Mouse (Mus musculus) midbrain, embryonic 10.5 days (tissue): ENCODE results near the gene Gm15128. TPM values are rescaled to one million over a fixed set of nuclear protein-coding genes. Genes with fewer than 3 reads are reported as not detected.
"Not testable (repeated sequence)": the region's sequence is repeated elsewhere in the genome, so short reads cannot be mapped to it uniquely, and the experiment has no call there.

Experiments used
- DNase-seq: peaks from one replicate; pipeline ENCODE4 v3.0.0-alpha.2; 2017; ENCODE audit warnings: low spot score
- H3K27ac ChIP-seq: fragments of 300-500 bp; sonication (generic); replicated peaks from 2 replicates; pipeline ENCODE4 v1.5.1; 2016; ENCODE audit warnings: mild to moderate bottlenecking
- H3K27me3 ChIP-seq: fragments of 300-500 bp; sonication (generic); 2 replicates; pipeline ENCODE4 v1.6.1; 2016; ENCODE audit warnings: low read depth, mild to moderate bottlenecking; ENCODE audit not compliant: poor library complexity, severe bottlenecking
- H3K36me3 ChIP-seq: fragments of 300-500 bp; sonication (generic); 2 replicates; pipeline ENCODE4 v1.6.1; 2016; ENCODE audit warnings: mild to moderate bottlenecking, moderate library complexity
- H3K4me1 ChIP-seq: fragments of 300-500 bp; sonication (generic); 2 replicates; pipeline ENCODE4 v1.6.1; 2016
- H3K4me3 ChIP-seq: fragments of 300-500 bp; sonication (generic); 2 replicates; pipeline ENCODE4 v1.5.1; 2016; ENCODE audit warnings: mild to moderate bottlenecking, moderate library complexity
- H3K9me3 ChIP-seq: fragments of 300-500 bp; sonication (generic); replicated peaks from 2 replicates; pipeline ENCODE4 v1.6.1; 2016; ENCODE audit warnings: mild to moderate bottlenecking
- WGBS: fragments of 180-500 bp; shearing (Covaris S2); methylation state at CpG from one replicate; pipeline ENCODE4 v1.1.7; 2016; 5-methylcytosine and 5-hydroxymethylcytosine counted together
- polyA plus RNA-seq: library from polyadenylated mRNA; unstranded; fragments of >200 nt; fragmentation: Nextera tagmentation; extraction: Ambion mirVana; gene quantifications from 2 replicates; pipeline ENCODE4 v1.2.1, GENCODE M21; 2016

Gm15128 gene
- polyA plus RNA-seq = not detected in 2 replicates

- not testable (repeated sequence) for H3K4me3 ChIP-seq, H3K27me3 ChIP-seq, H3K27ac ChIP-seq, H3K4me1 ChIP-seq, DNase-seq, H3K36me3 ChIP-seq
- WGBS = 78% methylated on average over 7 of the region's 7 CpGs
- peaks cover 18% of the 10 kb centered on the region; the same call in 1 of the 2 replicates for H3K9me3 ChIP-seq
Observed at GRCm38 (mm10) chrX:147765691-147766090, at the start of gene Gm15128. TSS of gene Gm15128 (plus strand) at chrX:147765991.

Other genes with a start within 250 kb of the Gm15128 start
- 4.9 and 5.9 TPM in 2 replicates for gene Lrch2, start 211.9 kb upstream of the Gm15128 start, polyA plus RNA-seq
- not detected in 2 replicates for gene Gm15080, start 227.0 kb downstream of the Gm15128 start, polyA plus RNA-seq